Mouse (Mus musculus): ENCODE measurements at regions not wholly inside any gene's neighbourhood (a gene's known extent, or its start where the extent isn't known, plus 50 kb on each side); places are given as distances from the start of the nearest gene placed in this dataset.

GRCm38 (mm10) chr14:80789131-80789530, 805.2 kb downstream of the Olfm4 start:
- peak in 1 of 2 experiments; percentile 10 for DNase-seq

GRCm38 (mm10) chr14:80799370-80799959, 815.6 kb downstream of the Olfm4 start:
- DNase-seq, result no peak

- DNase-seq, result no peak
Observed at GRCm38 (mm10) chr14:80830476-80830875, 846.6 kb downstream of the Olfm4 start.

GRCm38 (mm10) chr14:80844550-80844949, 860.7 kb downstream of the Olfm4 start:
- no peak for DNase-seq

- peak; percentile 80 for DNase-seq
Observed at GRCm38 (mm10) chr14:80845576-80846269, 861.8 kb downstream of the Olfm4 start.

- no peak for DNase-seq
Observed at GRCm38 (mm10) chr14:80846420-80847083, 862.7 kb downstream of the Olfm4 start.

Measured in layer of hippocampus, postnatal 36 days (tissue).